Mouse (Mus musculus): ENCODE measurements around the gene Nuak1. TPM values are rescaled to one million over a fixed set of nuclear protein-coding genes. Genes with fewer than 3 reads are reported as not detected.

The Nuak1 gene
- polyA plus RNA-seq, 1 experiment = not detected

- no peak for TF ChIP-seq GATA1 (IDR thresholded peaks at IDR 0.05; ENCODE audit: low read length)
Observed at GRCm38 (mm10) chr10:84400037-84400681, 40.2 kb downstream of the Nuak1 start.

GRCm38 (mm10) chr10:84397276-84397675, 43.1 kb downstream of the Nuak1 start:
- no peak for TF ChIP-seq GATA1 (IDR thresholded peaks at IDR 0.05; ENCODE audit: low read length)

- no peak for TF ChIP-seq GATA1 (IDR thresholded peaks at IDR 0.05; ENCODE audit: low read length)
Observed at GRCm38 (mm10) chr10:84395885-84396659, 44.3 kb downstream of the Nuak1 start.

DNA sequence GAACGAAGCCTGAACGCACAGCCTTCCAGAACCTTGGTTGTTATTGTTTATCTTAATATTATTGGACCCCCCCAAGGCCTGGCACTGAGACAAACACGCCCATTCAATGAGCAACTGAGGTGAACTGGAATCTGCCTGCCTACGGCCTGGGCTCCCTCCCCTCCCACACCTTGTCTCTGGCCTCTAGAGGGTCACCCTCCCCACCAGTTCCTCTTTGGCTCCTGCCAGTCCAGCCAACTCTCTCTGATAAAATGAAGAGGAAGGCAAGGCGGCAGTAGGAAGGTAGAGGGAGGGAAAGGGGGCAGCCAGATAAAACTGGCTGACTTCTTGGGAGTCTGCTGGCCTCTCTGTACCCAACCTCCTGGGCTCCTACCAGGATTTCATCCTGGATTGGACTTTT, 45.1 kb downstream of the Nuak1 start:
- TF ChIP-seq GATA1 (IDR thresholded peaks at IDR 0.05; ENCODE audit: low read length) = no peak

GRCm38 (mm10) chr10:84393881-84394280, 46.5 kb downstream of the Nuak1 start:
- TF ChIP-seq GATA1 (IDR thresholded peaks at IDR 0.05; ENCODE audit: low read length) = no peak

DNA sequence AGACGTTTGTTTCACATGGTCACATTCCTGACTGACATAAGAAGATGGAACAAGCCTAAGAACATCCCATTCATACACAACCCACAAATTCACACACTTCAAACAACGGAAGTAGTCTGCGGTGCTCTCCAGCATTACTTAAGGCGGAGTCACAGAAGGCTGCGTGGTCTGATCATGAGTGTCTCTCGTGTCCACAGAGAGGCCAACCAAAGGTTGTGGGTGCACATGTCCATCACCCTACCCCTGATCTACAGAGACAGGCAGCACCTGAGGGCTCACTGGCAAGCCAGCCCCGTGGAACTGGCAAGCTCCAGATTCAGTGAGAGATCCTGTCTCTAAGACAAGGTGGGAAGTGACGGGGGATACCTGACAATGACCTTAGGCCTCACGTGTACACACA, 47.0 kb downstream of the Nuak1 start:
- no peak for TF ChIP-seq GATA1 (IDR thresholded peaks at IDR 0.05; ENCODE audit: low read length)

DNA sequence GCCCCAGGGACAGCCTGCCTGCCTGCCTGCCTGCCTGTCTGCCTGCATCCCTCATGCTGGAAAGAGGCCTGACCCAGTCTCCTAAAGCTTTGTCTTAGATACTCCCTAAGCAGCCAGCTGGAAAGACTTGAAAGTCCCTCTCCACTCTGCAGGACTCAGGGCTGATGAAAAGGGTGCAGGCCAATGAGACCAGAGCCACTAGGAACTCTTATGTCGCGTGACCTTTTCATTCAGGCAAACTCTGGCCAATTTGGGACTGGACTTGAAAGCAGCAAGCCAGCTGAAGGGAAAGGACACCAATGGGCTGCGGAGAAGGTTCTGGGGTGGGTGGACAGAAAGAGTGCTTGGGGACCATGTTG, 47.7 kb downstream of the Nuak1 start:
- no peak for TF ChIP-seq GATA1 (IDR thresholded peaks at IDR 0.05; ENCODE audit: low read length)

- no peak for TF ChIP-seq GATA1 (IDR thresholded peaks at IDR 0.05; ENCODE audit: low read length)
Observed at GRCm38 (mm10) chr10:84392027-84392722, 48.2 kb downstream of the Nuak1 start.

GRCm38 (mm10) chr10:84389707-84390106, 50.7 kb downstream of the Nuak1 start:
- no peak for TF ChIP-seq GATA1 (IDR thresholded peaks at IDR 0.05; ENCODE audit: low read length)

GRCm38 (mm10) chr10:84388357-84389141, 51.8 kb downstream of the Nuak1 start:
- TF ChIP-seq GATA1 (IDR thresholded peaks at IDR 0.05; ENCODE audit: low read length) = no peak

- TF ChIP-seq GATA1 (IDR thresholded peaks at IDR 0.05; ENCODE audit: low read length) = no peak
Observed at GRCm38 (mm10) chr10:84387338-84387737, 53.1 kb downstream of the Nuak1 start.

GRCm38 (mm10) chr10:84386625-84387242, 53.7 kb downstream of the Nuak1 start:
- no peak for TF ChIP-seq GATA1 (IDR thresholded peaks at IDR 0.05; ENCODE audit: low read length)

GRCm38 (mm10) chr10:84386214-84386613, 54.2 kb downstream of the Nuak1 start:
- no peak for TF ChIP-seq GATA1 (IDR thresholded peaks at IDR 0.05; ENCODE audit: low read length)

GRCm38 (mm10) chr10:84384761-84385160, 55.6 kb downstream of the Nuak1 start:
- TF ChIP-seq GATA1 (IDR thresholded peaks at IDR 0.05; ENCODE audit: low read length) = no peak

Data from G1E-ER4 (cell line).